Mouse (Mus musculus) limb, embryonic 10.5 days (tissue): Measurements from ENCODE around the gene Dst. TPM values are rescaled to one million over a fixed set of nuclear protein-coding genes. Genes with fewer than 3 reads are reported as not detected.

Source experiments
- DNase-seq: peaks from one replicate; pipeline ENCODE4 v3.0.0-alpha.2; 2017; ENCODE audit warnings: low spot score
- H3K27ac ChIP-seq: fragments of 300-500 bp; sonication (generic); 2 replicates; pipeline ENCODE4 v1.5.1; 2016; ENCODE audit warnings: mild to moderate bottlenecking
- H3K27me3 ChIP-seq: fragments of 300-500 bp; sonication (generic); 2 replicates; pipeline ENCODE4 v1.6.1; 2016; ENCODE audit warnings: low read depth, mild to moderate bottlenecking; ENCODE audit not compliant: poor library complexity, severe bottlenecking
- H3K36me3 ChIP-seq: fragments of 300-500 bp; sonication (generic); 2 replicates; pipeline ENCODE4 v1.6.1; 2016; ENCODE audit warnings: mild to moderate bottlenecking, moderate library complexity
- H3K4me1 ChIP-seq: fragments of 300-500 bp; sonication (generic); 2 replicates; pipeline ENCODE4 v1.6.1; 2016
- H3K4me3 ChIP-seq: fragments of 300-500 bp; sonication (generic); 2 replicates; pipeline ENCODE4 v1.5.1; 2016; ENCODE audit warnings: mild to moderate bottlenecking, moderate library complexity
- H3K9me3 ChIP-seq: fragments of 300-500 bp; sonication (generic); replicated peaks from 2 replicates; pipeline ENCODE4 v1.6.1; 2016; ENCODE audit warnings: mild to moderate bottlenecking
- WGBS: fragments of 180-500 bp; shearing (Covaris S2); methylation state at CpG from one replicate; pipeline ENCODE4 v1.1.7; 2016; 5-methylcytosine and 5-hydroxymethylcytosine counted together
- polyA plus RNA-seq: library from polyadenylated mRNA; unstranded; fragments of >200 nt; fragmentation: Nextera tagmentation; extraction: Ambion mirVana; gene quantifications from 2 replicates; pipeline ENCODE4 v1.2.1, GENCODE M21; 2016

The Dst gene
- polyA plus RNA-seq, 1 experiment from 2014 or later = 9.7 TPM

GRCm38 (mm10) chr1:34042299-34042698 is 134.3 kb downstream of the Dst start:
- Histone ChIP-seq H3K27me3 (no peaks in the 10 kb centered on the region), H3K9me3 (no peaks in the 10 kb centered on the region), H3K4me3 (no peak overlapping the region), H3K36me3 (no peaks in the 10 kb centered on the region), H3K27ac (no peak overlapping the region), H3K4me1 (peaks cover 15% of the 10 kb centered on the region)
- DNase-seq = no peak
- WGBS = 70% methylated on average over 3 of the region's 3 CpGs

- WGBS = 86% methylated on average over 8 of the region's 8 CpGs
- Histone ChIP-seq H3K36me3 (no peaks in the 10 kb centered on the region), H3K27me3 (no peaks in the 10 kb centered on the region), H3K27ac (no peak overlapping the region), H3K4me1 (peaks cover 15% of the 10 kb centered on the region), H3K4me3 (no peak overlapping the region), H3K9me3 (no peaks in the 10 kb centered on the region)
- DNase-seq = no peak
Measured at GRCm38 (mm10) chr1:34043327-34043726, 135.3 kb downstream of the Dst start.

- Histone ChIP-seq H3K27me3 (no peaks in the 10 kb centered on the region), H3K4me3 (no peak overlapping the region), H3K4me1 (peaks cover 15% of the 10 kb centered on the region), H3K9me3 (no peaks in the 10 kb centered on the region), H3K27ac (no peak overlapping the region), H3K36me3 (no peaks in the 10 kb centered on the region)
- no peak for DNase-seq
- WGBS = 92% methylated on average over 7 of the region's 7 CpGs
Measured at GRCm38 (mm10) chr1:34043836-34044550, 136.0 kb downstream of the Dst start.

DNA sequence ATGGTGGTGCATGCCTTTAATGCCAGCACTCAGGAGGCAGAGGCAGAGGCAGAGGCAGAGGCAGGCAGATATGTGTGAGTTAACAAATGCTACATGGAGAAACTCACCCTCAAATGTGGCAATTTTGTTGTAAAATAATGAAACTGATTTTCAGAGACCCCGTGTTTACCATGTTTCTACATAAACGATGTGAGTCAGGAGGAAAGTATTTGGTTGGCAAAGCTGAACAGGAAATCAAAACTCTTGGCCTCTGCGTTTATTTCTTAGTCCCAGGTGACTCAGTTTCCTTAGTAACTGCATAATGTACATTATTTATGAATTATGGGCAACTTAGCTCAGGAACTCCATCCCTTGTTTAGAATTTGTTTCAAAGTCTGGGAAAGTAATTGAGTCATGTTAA is 136.7 kb downstream of the Dst start:
- no peak overlapping the region for H3K4me3 ChIP-seq
- no peak overlapping the region for H3K27ac ChIP-seq
- no peak for DNase-seq
- H3K36me3 ChIP-seq = no peaks in the 10 kb centered on the region
- no peaks in the 10 kb centered on the region for H3K27me3 ChIP-seq
- H3K9me3 ChIP-seq = no peaks in the 10 kb centered on the region
- peaks cover 15% of the 10 kb centered on the region for H3K4me1 ChIP-seq
- 84% methylated on average over 3 of the region's 3 CpGs for WGBS

GRCm38 (mm10) chr1:34047285-34047684 is 139.3 kb downstream of the Dst start:
- Histone ChIP-seq H3K36me3 (no peaks in the 10 kb centered on the region), H3K4me3 (no peak overlapping the region), H3K4me1 (peaks cover 12% of the 10 kb centered on the region), H3K9me3 (no peaks in the 10 kb centered on the region), H3K27ac (no peak overlapping the region), H3K27me3 (no peaks in the 10 kb centered on the region)
- 95% methylated on average over 3 of the region's 3 CpGs for WGBS
- DNase-seq = no peak

DNA sequence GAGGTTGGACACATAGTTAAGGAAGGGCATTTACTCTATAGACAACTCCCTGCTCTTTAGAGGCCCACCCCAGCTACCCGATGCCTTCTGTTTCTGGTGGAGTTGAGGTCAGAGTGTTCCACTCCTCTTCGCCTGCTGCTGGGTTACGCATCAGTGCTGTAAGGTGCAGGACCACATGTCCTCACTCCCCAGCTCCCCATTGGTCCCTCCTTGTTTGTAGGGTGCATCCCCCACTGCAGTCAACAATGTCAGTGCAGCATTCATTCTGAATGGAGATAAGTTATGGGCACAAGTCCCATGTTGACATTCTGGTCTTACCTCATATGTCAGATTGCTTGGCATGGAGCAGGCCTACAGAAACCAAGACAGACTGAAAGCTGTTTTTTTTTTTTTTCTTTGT is 143.2 kb downstream of the Dst start:
- no peaks in the 10 kb centered on the region for H3K27me3 ChIP-seq
- no peaks in the 10 kb centered on the region for H3K36me3 ChIP-seq
- no peak for DNase-seq
- 93% methylated on average over 3 of the region's 3 CpGs for WGBS
- H3K4me3 ChIP-seq = no peak overlapping the region
- no peak overlapping the region for H3K27ac ChIP-seq
- peaks cover 10% of the 10 kb centered on the region for H3K4me1 ChIP-seq
- H3K9me3 ChIP-seq = no peaks in the 10 kb centered on the region

GRCm38 (mm10) chr1:34052422-34052821 is 144.4 kb downstream of the Dst start:
- 54% methylated on average over 5 of the region's 5 CpGs for WGBS
- Histone ChIP-seq H3K4me1 (peaks cover 10% of the 10 kb centered on the region), H3K36me3 (no peaks in the 10 kb centered on the region), H3K27ac (peak overlapping the region; percentile 64), H3K27me3 (no peaks in the 10 kb centered on the region), H3K9me3 (no peaks in the 10 kb centered on the region), H3K4me3 (no peak overlapping the region)
- no peak for DNase-seq

DNA sequence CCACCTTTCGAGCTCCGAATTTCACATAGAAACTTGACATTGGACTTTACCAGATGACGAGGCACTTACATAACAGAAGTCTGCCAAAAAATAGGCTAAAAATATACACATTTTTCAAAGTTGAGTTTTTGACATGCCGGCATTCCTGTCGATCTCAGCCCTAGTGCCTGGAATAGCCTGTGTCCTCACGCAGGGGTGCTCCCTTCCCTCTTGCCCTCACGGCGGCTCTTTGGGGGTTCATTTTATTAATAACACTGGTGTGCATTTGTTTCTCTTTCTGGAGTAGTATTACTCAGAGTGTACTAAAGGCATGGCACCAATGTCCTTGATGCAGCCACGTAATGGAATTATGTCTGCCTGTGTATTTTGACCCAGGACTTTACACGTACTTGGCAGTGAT is 146.9 kb downstream of the Dst start:
- Histone ChIP-seq H3K4me1 (peaks cover 10% of the 10 kb centered on the region), H3K9me3 (no peaks in the 10 kb centered on the region), H3K36me3 (no peaks in the 10 kb centered on the region), H3K27me3 (no peaks in the 10 kb centered on the region), H3K27ac (no peak overlapping the region), H3K4me3 (no peak overlapping the region)
- WGBS = 92% methylated on average over 10 of the region's 10 CpGs
- DNase-seq = no peak

DNA sequence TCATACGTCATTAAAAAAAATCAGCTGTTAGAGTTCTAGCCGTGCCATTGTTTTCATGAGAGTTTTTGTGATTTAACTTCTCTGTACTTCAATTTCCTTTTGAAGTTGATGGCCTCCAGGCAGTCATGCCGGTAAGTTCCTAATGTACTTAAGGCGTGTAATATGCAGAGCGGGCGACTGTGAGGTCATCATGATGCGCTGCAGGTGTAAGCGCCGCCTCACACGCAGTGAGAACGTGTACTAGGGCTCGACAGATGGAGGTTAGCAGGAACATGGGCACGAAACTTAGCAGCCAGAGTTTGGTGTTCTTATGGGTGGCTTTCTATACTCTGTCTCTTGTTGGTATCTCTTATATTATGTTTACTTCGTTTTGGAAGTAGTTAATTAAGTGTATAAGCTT is 148.6 kb downstream of the Dst start:
- H3K27ac ChIP-seq = no peak overlapping the region
- WGBS = 94% methylated on average over 14 of the region's 14 CpGs
- H3K36me3 ChIP-seq = no peaks in the 10 kb centered on the region

DNA sequence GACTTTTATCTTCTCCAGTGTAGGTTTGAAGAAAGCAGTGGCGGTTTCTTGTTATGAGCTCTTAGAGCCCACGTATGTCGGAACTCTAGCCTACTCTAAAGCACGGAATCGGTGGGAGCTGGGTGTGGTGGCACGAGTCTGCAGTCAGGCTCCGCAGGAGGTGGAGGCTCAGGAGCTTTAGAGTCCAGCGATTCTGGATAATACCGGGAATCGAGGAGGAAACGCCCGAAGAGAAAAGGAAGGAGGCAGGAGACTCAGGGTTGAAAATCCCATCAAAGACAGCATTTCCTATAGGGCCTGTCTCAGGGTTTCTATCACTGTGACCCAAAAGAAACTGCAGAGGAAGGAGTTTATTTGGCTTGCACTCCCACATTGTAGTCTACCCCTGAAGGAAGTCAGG is 151.2 kb downstream of the Dst start:
- Histone ChIP-seq H3K36me3 (no peaks in the 10 kb centered on the region), H3K27me3 (no peaks in the 10 kb centered on the region), H3K9me3 (no peaks in the 10 kb centered on the region), H3K4me1 (peaks cover 17% of the 10 kb centered on the region; the same call in 1 of the 2 replicates), H3K27ac (no peak overlapping the region), H3K4me3 (no peak overlapping the region)
- WGBS = 94% methylated on average over 12 of the region's 12 CpGs
- DNase-seq = no peak

More for the DNA sequence above, 148.6 kb downstream of the Dst start:
- H3K27me3 ChIP-seq = no peaks in the 10 kb centered on the region
- DNase-seq = no peak
- no peaks in the 10 kb centered on the region for H3K9me3 ChIP-seq
- no peak overlapping the region for H3K4me3 ChIP-seq
- peaks cover 20% of the 10 kb centered on the region for H3K4me1 ChIP-seq

GRCm38 (mm10) chr1:34060446-34060845 is 152.4 kb downstream of the Dst start:
- H3K9me3 ChIP-seq = no peaks in the 10 kb centered on the region
- DNase-seq = no peak
- H3K4me3 ChIP-seq = no peak overlapping the region
- WGBS = 22% methylated on average over 6 of the region's 6 CpGs
- peaks cover 17% of the 10 kb centered on the region; the same call in 1 of the 2 replicates for H3K4me1 ChIP-seq
- no peak overlapping the region for H3K27ac ChIP-seq
- no peaks in the 10 kb centered on the region for H3K36me3 ChIP-seq
- H3K27me3 ChIP-seq = no peaks in the 10 kb centered on the region

DNA sequence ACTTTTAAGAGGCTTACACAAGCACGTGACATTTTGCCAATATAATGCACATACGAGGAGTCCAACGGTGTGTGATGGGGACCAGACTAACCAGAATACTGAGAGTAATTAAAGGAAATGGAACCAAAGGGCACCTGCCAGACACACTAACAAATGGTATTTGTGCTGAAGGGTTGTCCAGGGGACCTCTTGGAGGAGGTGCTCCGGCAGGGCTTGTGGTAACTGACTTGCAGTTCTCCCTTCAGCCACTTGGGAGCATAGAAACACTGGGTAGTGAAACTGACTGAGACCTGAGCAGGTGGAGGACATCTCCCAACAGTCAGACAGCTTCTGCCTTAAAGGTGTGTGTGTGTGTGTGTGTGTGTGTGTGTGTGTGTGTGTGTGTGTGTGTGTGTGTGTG is 153.1 kb downstream of the Dst start:
- Histone ChIP-seq H3K36me3 (no peaks in the 10 kb centered on the region), H3K27me3 (no peaks in the 10 kb centered on the region), H3K27ac (no peak overlapping the region), H3K4me1 (peaks cover 17% of the 10 kb centered on the region; the same call in 1 of the 2 replicates), H3K4me3 (no peak overlapping the region), H3K9me3 (no peaks in the 10 kb centered on the region)
- DNase-seq = peak; percentile 55
- 32% methylated on average over 4 of the region's 4 CpGs for WGBS

- no peaks in the 10 kb centered on the region for H3K9me3 ChIP-seq
- no peak overlapping the region for H3K4me3 ChIP-seq
- 90% methylated on average over 1 of the region's 1 CpGs for WGBS
- H3K27ac ChIP-seq = no peak overlapping the region
- no peak for DNase-seq
- H3K36me3 ChIP-seq = no peaks in the 10 kb centered on the region
- H3K27me3 ChIP-seq = no peaks in the 10 kb centered on the region
- H3K4me1 ChIP-seq = peaks cover 17% of the 10 kb centered on the region; the same call in 1 of the 2 replicates
Measured at GRCm38 (mm10) chr1:34061860-34062259, 153.8 kb downstream of the Dst start.

- peaks cover 17% of the 10 kb centered on the region; the same call in 1 of the 2 replicates for H3K4me1 ChIP-seq
Measured at GRCm38 (mm10) chr1:34063943-34064342, 155.9 kb downstream of the Dst start.

More at GRCm38 (mm10) chr1:34063943-34064342, 155.9 kb downstream of the Dst start:
- Histone ChIP-seq H3K36me3 (no peaks in the 10 kb centered on the region), H3K4me3 (no peak overlapping the region), H3K27ac (no peak overlapping the region), H3K27me3 (no peaks in the 10 kb centered on the region), H3K9me3 (no peaks in the 10 kb centered on the region)
- WGBS = 65% methylated on average over 3 of the region's 3 CpGs
- no peak for DNase-seq
